Mouse (Mus musculus) olfactory bulb, adult 2 months (tissue): Measurements from ENCODE around the gene Spata25.

Source experiments
- CTCF ChIP-seq: fragments of 200-500 bp; IDR thresholded peaks from 2 replicates; pipeline ENCODE4 v1.5.1; 2012; ENCODE audit warnings: low read depth, mild to moderate bottlenecking, low read length, moderate library complexity; ENCODE audit not compliant: insufficient read depth
- POLR2A ChIP-seq: fragments of 200-500 bp; IDR thresholded peaks from 2 replicates; pipeline ENCODE4 v1.6.1; 2012; ENCODE audit warnings: mild to moderate bottlenecking, low read depth, low read length, moderate library complexity; ENCODE audit not compliant: insufficient read depth

DNA sequence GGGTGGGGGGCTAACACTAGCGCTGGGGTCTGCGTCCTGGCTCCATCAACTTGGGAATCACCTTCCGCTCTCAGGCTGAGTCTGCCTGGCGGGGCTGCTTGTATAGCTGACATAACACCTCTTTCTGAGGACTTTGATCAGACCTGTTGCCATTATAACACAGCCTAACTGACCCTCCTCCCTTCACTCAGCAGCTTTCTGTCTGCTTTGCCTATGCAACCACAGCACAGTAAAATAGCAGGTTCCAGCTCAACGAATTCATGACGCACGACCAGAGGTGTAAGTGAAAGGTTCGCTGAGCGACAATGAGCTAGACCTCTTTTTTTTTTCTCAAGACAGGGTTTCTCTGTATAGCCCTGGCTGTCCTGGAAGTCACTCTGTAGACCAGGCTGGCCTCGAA lies 2.7 kb upstream of the Spata25 start:
- no peak for TF ChIP-seq CTCF
- no peak for TF ChIP-seq POLR2A
